Mouse (Mus musculus): ENCODE results near the gene Myo16. TPM values are rescaled to one million over a fixed set of nuclear protein-coding genes. Genes with fewer than 3 reads are reported as not detected.
A peak's percentile ranks its signal among the peaks of the same experiment; 100 is the strongest.

Gene Myo16
- polyA plus RNA-seq, 2 experiments: 0.55 to 0.98 TPM

DNA sequence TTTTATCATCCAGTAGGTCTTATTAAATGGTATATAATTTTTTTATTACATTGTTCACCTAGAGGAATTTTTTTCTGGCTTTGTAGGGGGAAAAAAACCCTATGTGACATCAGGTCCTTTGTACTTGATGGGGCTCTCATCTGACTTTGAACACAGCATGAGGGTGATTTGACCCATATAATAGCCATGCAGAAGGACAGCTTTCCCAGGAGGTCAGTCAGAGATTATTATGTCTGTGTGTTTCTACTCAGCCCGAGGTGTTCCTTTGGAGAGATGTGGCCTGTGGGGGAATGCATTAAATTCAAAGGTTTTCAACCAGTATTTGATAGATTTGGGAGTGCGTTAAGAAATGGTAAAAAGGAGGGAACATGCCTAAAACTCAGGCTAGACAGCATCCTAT, 71.3 kb downstream of the Myo16 start:
- H3K9ac ChIP-seq (ENCODE audit: low read depth, low read length, severe bottlenecking): no peak overlapping the region
- H3K4me1 ChIP-seq (ENCODE audit: control insufficient read depth, insufficient read depth, low read length): peaks cover 10% of the 10 kb centered on the region
- H3K4me2 ChIP-seq (replicated peaks; ENCODE audit: low read depth, low read length, severe bottlenecking): no peak overlapping the region
- no peak overlapping the region for H3K4me3 ChIP-seq (replicated peaks; ENCODE audit: low read length)
- 73% methylated on average over 2 of the region's 2 CpGs for WGBS
- DNase-seq (ENCODE audit: low spot score): no peak
- no peak for TF ChIP-seq POLR2A (IDR thresholded peaks at IDR 0.05; ENCODE audit: borderline replicate concordance, extremely low read depth, insufficient read depth, insufficient read length)
- H3K9me3 ChIP-seq (ENCODE audit: control insufficient read depth, low read length): no peaks in the 10 kb centered on the region
- no peak for ATAC-seq (ENCODE audit: low FRiP score, low read depth)
- no peaks in the 10 kb centered on the region for H3K27me3 ChIP-seq (ENCODE audit: control insufficient read depth, insufficient read depth, low read length)
- no peak overlapping the region for H3K27ac ChIP-seq (replicated peaks; ENCODE audit: low read depth, low read length)
- no peaks in the 10 kb centered on the region for H3K36me3 ChIP-seq (ENCODE audit: control insufficient read depth, insufficient read depth, low read length)

DNA sequence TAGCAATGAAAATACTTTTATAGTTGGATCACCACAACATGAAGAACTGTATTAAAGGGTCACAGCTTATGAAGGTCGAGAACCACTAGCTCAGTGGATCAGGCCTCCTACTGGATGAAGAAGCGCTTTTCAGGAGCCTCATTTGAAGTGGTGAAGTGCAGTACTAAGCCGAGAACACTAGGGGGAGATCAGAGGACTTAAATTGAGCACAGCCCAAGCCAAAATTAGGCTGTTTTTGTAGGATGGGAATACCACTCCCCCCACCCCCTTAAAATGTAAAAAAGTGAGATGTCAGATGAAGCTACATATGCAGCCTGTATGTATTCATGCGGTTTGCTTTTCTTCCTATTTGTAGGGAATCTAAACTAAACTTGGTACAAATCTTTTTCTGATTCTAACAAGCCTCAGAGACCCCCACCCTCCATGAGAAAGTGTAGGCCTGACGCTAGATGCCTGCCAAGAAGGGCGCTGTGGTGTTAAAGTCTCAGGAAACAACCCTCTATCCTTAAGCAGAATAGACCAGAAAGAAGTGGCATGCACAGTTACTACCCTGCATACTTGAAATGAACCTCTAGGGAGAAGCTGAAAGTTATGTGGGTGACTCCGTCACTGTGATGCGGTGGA, 77.1 kb downstream of the Myo16 start:
- DNase-seq (ENCODE audit: low spot score) (peak; percentile 63), ATAC-seq (ENCODE audit: low FRiP score, low read depth) (no peak; the same call in 1 of the 2 replicates)
- H3K4me2 ChIP-seq (replicated peaks; ENCODE audit: low read depth, low read length, severe bottlenecking): no peak overlapping the region
- WGBS: 52% methylated on average over 8 of the region's 8 CpGs
- H3K4me1 ChIP-seq (ENCODE audit: control insufficient read depth, insufficient read depth, low read length): no peaks in the 10 kb centered on the region
- no peak overlapping the region for H3K9ac ChIP-seq (ENCODE audit: low read depth, low read length, severe bottlenecking)
- H3K9me3 ChIP-seq (ENCODE audit: control insufficient read depth, low read length): no peaks in the 10 kb centered on the region
- H3K27me3 ChIP-seq (ENCODE audit: control insufficient read depth, insufficient read depth, low read length): no peaks in the 10 kb centered on the region
- H3K36me3 ChIP-seq (ENCODE audit: control insufficient read depth, insufficient read depth, low read length): no peaks in the 10 kb centered on the region
- no peak overlapping the region for H3K27ac ChIP-seq (replicated peaks; ENCODE audit: low read depth, low read length)
- no peak for TF ChIP-seq POLR2A (IDR thresholded peaks at IDR 0.05; ENCODE audit: borderline replicate concordance, extremely low read depth, insufficient read depth, insufficient read length)
- no peak overlapping the region for H3K4me3 ChIP-seq (replicated peaks; ENCODE audit: low read length)

DNA sequence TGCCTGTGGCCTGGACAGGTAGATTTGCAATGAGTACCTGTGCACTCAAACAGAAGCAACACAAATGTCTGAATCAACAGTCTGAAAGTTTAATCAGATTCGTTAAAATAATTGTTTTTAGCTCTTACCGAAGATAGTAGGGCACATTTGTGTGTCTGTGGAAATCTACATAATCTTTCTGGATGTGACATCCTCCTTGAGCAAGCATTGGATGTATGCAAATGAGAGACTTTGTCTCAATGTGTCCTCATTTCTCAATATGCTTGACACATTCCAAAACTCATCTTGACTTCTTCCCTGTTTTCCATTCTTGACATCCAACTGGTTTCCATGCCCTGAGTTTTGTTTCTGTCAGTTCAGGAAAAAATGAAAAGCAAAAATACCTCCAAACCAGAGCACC, 80.8 kb downstream of the Myo16 start:
- Histone ChIP-seq H3K4me1 (ENCODE audit: control insufficient read depth, insufficient read depth, low read length) (no peaks in the 10 kb centered on the region), H3K9ac (ENCODE audit: low read depth, low read length, severe bottlenecking) (no peak overlapping the region), H3K4me2 (replicated peaks; ENCODE audit: low read depth, low read length, severe bottlenecking) (no peak overlapping the region), H3K27ac (replicated peaks; ENCODE audit: low read depth, low read length) (no peak overlapping the region), H3K27me3 (ENCODE audit: control insufficient read depth, insufficient read depth, low read length) (no peaks in the 10 kb centered on the region), H3K4me3 (replicated peaks; ENCODE audit: low read length) (no peak overlapping the region), H3K36me3 (ENCODE audit: control insufficient read depth, insufficient read depth, low read length) (no peaks in the 10 kb centered on the region), H3K9me3 (ENCODE audit: control insufficient read depth, low read length) (no peaks in the 10 kb centered on the region)
- TF ChIP-seq POLR2A (IDR thresholded peaks at IDR 0.05; ENCODE audit: borderline replicate concordance, extremely low read depth, insufficient read depth, insufficient read length): no peak
- DNase-seq (ENCODE audit: low spot score) (no peak), ATAC-seq (ENCODE audit: low FRiP score, low read depth) (no peak)
- WGBS: 89% methylated on average over 2 of the region's 2 CpGs

DNA sequence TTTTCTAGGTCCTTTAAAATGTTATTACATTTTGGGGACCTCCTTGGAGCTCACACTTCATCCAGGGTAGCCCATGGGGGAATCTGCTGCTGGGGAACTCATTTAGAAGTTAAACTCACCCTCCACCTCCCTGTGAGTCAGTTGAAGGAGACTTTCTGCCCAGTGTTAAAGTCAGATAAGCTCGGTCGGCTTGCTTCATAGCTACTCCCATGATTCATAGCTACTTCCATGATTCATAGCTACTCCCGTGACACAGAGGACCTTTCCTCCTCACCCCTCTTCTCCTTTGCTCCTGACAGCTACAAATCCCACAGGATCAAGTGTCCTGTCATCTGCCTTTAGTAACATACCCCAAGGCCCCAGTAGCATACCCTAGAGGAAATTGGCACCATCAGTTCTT, 89.6 kb downstream of the Myo16 start:
- no peak overlapping the region for H3K9ac ChIP-seq (ENCODE audit: low read depth, low read length, severe bottlenecking)
- DNase-seq (ENCODE audit: low spot score) (no peak), ATAC-seq (ENCODE audit: low FRiP score, low read depth) (no peak)
- H3K4me3 ChIP-seq (replicated peaks; ENCODE audit: low read length): no peak overlapping the region
- 71% methylated on average over 3 of the region's 3 CpGs for WGBS
- no peak overlapping the region for H3K27ac ChIP-seq (replicated peaks; ENCODE audit: low read depth, low read length)
- TF ChIP-seq POLR2A (IDR thresholded peaks at IDR 0.05; ENCODE audit: borderline replicate concordance, extremely low read depth, insufficient read depth, insufficient read length): no peak
- H3K9me3 ChIP-seq (ENCODE audit: control insufficient read depth, low read length): no peaks in the 10 kb centered on the region
- H3K27me3 ChIP-seq (ENCODE audit: control insufficient read depth, insufficient read depth, low read length): no peaks in the 10 kb centered on the region
- no peaks in the 10 kb centered on the region for H3K36me3 ChIP-seq (ENCODE audit: control insufficient read depth, insufficient read depth, low read length)
- H3K4me1 ChIP-seq (ENCODE audit: control insufficient read depth, insufficient read depth, low read length): no peaks in the 10 kb centered on the region
- no peak overlapping the region for H3K4me2 ChIP-seq (replicated peaks; ENCODE audit: low read depth, low read length, severe bottlenecking)

DNA sequence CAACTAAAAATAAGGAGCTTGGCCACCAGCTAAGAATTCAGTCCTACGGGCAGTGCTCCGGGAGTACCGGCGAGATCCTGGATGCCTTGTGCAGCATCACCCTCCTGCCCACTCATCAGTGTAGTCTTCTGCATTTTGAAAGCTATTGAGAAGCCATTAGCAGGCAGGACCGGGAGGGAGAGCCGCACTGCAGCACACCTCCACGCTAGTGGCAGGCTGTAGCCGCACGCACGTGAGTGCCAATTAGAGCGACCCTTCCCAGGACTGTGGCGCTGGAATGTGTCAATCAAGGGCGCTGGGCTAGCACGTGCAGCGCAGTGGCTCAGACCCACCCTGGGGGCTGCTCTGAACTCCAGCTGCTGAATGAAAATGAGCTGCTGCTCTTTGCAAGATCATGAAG, 95.4 kb downstream of the Myo16 start:
- H3K4me1 ChIP-seq (ENCODE audit: control insufficient read depth, insufficient read depth, low read length): peaks cover 3% of the 10 kb centered on the region; the same call in 1 of the 2 replicates
- H3K4me3 ChIP-seq (replicated peaks; ENCODE audit: low read length): no peak overlapping the region
- TF ChIP-seq POLR2A (IDR thresholded peaks at IDR 0.05; ENCODE audit: borderline replicate concordance, extremely low read depth, insufficient read depth, insufficient read length): no peak
- 0 out of 2 replicates have a peak overlapping the region, but pooled peaks have one; percentile 20 for H3K4me2 ChIP-seq (replicated peaks; ENCODE audit: low read depth, low read length, severe bottlenecking)
- no peak overlapping the region for H3K27ac ChIP-seq (replicated peaks; ENCODE audit: low read depth, low read length)
- no peaks in the 10 kb centered on the region for H3K27me3 ChIP-seq (ENCODE audit: control insufficient read depth, insufficient read depth, low read length)
- H3K36me3 ChIP-seq (ENCODE audit: control insufficient read depth, insufficient read depth, low read length): no peaks in the 10 kb centered on the region
- no peak for ATAC-seq (ENCODE audit: low FRiP score, low read depth)
- no peak for DNase-seq (ENCODE audit: low spot score)
- WGBS: 2% methylated on average over 15 of the region's 15 CpGs
- H3K9me3 ChIP-seq (ENCODE audit: control insufficient read depth, low read length): no peaks in the 10 kb centered on the region
- H3K9ac ChIP-seq (ENCODE audit: low read depth, low read length, severe bottlenecking): no peak overlapping the region
